Mouse (Mus musculus) megakaryocyte, embryonic 14.5 days (primary cell): ENCODE measurements at regions not wholly inside any gene's neighbourhood (a gene's known extent, or its start where the extent isn't known, plus 50 kb on each side); places are given as distances from the start of the nearest gene placed in this dataset.

Source experiments
- FLI1 ChIP-seq: IDR thresholded peaks from 2 replicates; pipeline ENCODE4 v1.6.1; 2012; ENCODE audit warnings: low read length, inconsistent platforms, mixed read lengths
- GATA1 ChIP-seq: IDR thresholded peaks from 3 replicates; pipeline ENCODE4 v1.6.1; 2012; ENCODE audit warnings: mixed read lengths, low read length, inconsistent platforms, borderline replicate concordance

DNA sequence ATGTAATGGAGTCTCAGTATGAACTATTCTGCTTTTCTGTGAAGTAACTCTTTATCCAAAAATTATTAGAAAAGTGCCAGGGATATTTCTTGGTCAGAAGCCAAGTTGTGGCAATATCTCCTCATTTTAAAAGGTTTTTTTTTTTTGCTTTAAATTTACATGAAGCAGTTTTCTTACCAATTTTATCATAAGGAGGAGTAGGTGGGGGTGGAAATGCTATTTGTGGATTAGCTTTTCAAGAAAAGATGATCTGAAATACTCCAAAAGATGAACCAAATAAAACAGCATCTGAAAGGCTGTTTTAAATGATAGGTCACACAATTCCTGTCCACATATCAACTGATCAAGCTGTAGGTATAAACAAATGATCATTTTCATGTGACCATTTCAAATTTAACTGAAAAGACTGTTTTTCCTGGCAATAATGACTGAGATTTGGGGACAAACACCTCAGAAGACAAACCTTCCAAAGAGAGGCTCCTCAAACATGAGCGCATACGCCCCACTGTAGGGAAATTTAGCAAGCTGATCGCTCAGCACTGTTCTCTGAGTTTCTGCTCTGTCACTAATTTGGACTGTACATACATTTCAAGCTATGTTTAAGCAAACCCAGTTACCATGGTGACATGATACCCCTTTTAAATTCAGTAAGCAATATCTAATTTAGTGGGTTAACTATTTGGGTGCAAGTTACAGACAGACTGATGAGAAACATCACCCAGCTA, 325.8 kb downstream of the Ppp3ca start:
- TF ChIP-seq GATA1 (no peak), FLI1 (no peak)
